Mouse (Mus musculus): Measurements from ENCODE around the gene Ppp4r4. TPM values are rescaled to one million over a fixed set of nuclear protein-coding genes. Genes with fewer than 3 reads are reported as not detected.
"Not testable (repeated sequence)": the region's sequence is repeated elsewhere in the genome, so short reads cannot be mapped to it uniquely, and the experiment has no call there.

The Ppp4r4 gene
- under 1 TPM in 1 of 3 experiments, not detected in 2; 0.28 TPM for polyA plus RNA-seq (2017; shearing (Covaris generic))

- ATAC-seq: peak; percentile 87
Measured at GRCm38 (mm10) chr12:103532020-103532648, at the start of gene Ppp4r4. Gene Ppp4r4 (plus strand): TSS chr12:103532283.

GRCm38 (mm10) chr12:103482781-103483180, 49.3 kb upstream of the Ppp4r4 start:
- ATAC-seq: no peak

- ATAC-seq: not testable (repeated sequence)
Measured at GRCm38 (mm10) chr12:103484200-103484972, 47.7 kb upstream of the Ppp4r4 start.

GRCm38 (mm10) chr12:103486726-103487125, 45.4 kb upstream of the Ppp4r4 start:
- no peak for ATAC-seq

- ATAC-seq: no peak
Measured at GRCm38 (mm10) chr12:103487276-103487675, 44.8 kb upstream of the Ppp4r4 start.

- ATAC-seq: no peak
Measured at GRCm38 (mm10) chr12:103487750-103488149, 44.3 kb upstream of the Ppp4r4 start.

- no peak for ATAC-seq
Measured at GRCm38 (mm10) chr12:103491091-103491730, 40.9 kb upstream of the Ppp4r4 start.

- ATAC-seq: peak; percentile 72
Measured at GRCm38 (mm10) chr12:103492767-103493166, 39.3 kb upstream of the Ppp4r4 start.

- ATAC-seq: peak; percentile 59
Measured at GRCm38 (mm10) chr12:103494486-103494885, 37.6 kb upstream of the Ppp4r4 start.

- no peak for ATAC-seq
Measured at GRCm38 (mm10) chr12:103498768-103499167, 33.3 kb upstream of the Ppp4r4 start.

- ATAC-seq: no peak
Measured at GRCm38 (mm10) chr12:103499261-103499660, 32.8 kb upstream of the Ppp4r4 start.

GRCm38 (mm10) chr12:103503300-103503699, 28.8 kb upstream of the Ppp4r4 start:
- ATAC-seq: no peak

GRCm38 (mm10) chr12:103504402-103504801, 27.7 kb upstream of the Ppp4r4 start:
- no peak for ATAC-seq

- ATAC-seq: no peak
Measured at GRCm38 (mm10) chr12:103508346-103508745, 23.7 kb upstream of the Ppp4r4 start.

GRCm38 (mm10) chr12:103509893-103510292, 22.2 kb upstream of the Ppp4r4 start:
- no peak for ATAC-seq

- no peak for ATAC-seq
Measured at GRCm38 (mm10) chr12:103511586-103511985, 20.5 kb upstream of the Ppp4r4 start.

GRCm38 (mm10) chr12:103513039-103513438, 19.0 kb upstream of the Ppp4r4 start:
- no peak for ATAC-seq

GRCm38 (mm10) chr12:103513451-103513871, 18.6 kb upstream of the Ppp4r4 start:
- no peak for ATAC-seq

- no peak for ATAC-seq
Measured at GRCm38 (mm10) chr12:103514354-103514753, 17.7 kb upstream of the Ppp4r4 start.

GRCm38 (mm10) chr12:103515638-103516037, 16.4 kb upstream of the Ppp4r4 start:
- no peak for ATAC-seq

- ATAC-seq: no peak
Measured at GRCm38 (mm10) chr12:103518640-103519039, 13.4 kb upstream of the Ppp4r4 start.

GRCm38 (mm10) chr12:103530596-103530995, 1.5 kb upstream of the Ppp4r4 start:
- ATAC-seq: no peak

- peak; percentile 14 for ATAC-seq
Measured at GRCm38 (mm10) chr12:103532649-103533395, 739 bp downstream of the Ppp4r4 start.

Data from inflammation-experienced regulatory T-cells, adult 6 months (primary cell).